Mouse (Mus musculus): ENCODE results near the gene Ksr2.

- TF ChIP-seq CTCF (IDR thresholded peaks at IDR 0.05; ENCODE audit: extremely low read depth, insufficient read length, insufficient replicate concordance, low read depth, low read length) = no peak
- TF ChIP-seq POLR2A (IDR thresholded peaks at IDR 0.05; ENCODE audit: low read depth, low read length) = no peak
These were observed 27.5 kb downstream of the Ksr2 start for GRCm38 (mm10) chr5:117441242-117441842.

All from small intestine, adult 2 months (tissue).